Comparison of ENCODE assay signal across 11 mouse cellular contexts in the genomic region with DNA sequence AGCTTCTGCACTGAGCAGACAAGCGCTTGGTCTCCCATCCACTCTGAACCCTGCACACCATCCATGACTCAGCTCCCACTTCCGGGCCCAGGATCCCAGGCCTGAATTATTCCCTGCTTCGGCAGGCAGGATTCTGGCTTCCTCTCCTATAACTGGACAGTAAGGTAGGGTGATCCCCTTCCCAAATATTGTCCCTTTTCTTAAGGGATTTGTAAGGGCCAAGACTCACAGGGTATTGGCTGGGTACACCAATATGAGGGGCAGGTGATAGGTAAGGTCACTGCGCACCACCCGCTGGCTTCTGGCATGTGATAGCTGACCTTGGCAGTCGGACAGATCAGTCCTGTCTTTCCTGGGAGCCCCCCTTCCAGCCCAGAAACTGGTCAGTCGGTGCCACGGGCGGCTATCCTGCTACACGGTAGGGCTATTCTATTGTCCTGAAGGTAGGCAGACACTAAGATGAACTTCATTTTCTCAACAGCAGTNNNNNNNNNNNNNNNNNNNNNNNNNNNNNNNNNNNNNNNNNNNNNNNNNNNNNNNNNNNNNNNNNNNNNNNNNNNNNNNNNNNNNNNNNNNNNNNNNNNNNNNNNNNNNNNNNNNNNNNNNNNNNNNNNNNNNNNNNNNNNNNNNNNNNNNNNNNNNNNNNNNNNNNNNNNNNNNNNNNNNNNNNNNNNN. TPM values are rescaled to one million over a fixed set of nuclear protein-coding genes. Genes with fewer than 3 reads are reported as not detected.
DNase-seq lines count a peak whose midpoint lies in the region; ATAC-seq and TF ChIP-seq lines count a peak whose summit lies in the region.
"Had no signal": no experiment of that assay in that cellular context is flagged by ENCODE, and none has a peak within 500 bp of the region (broad histone marks: within the 10 kb centered on the region; RNA-seq: fewer than 3 reads in every experiment).

No protein-coding gene starts in this region.

- H3K4me1 ChIP-seq in heart, adult 2 months (ENCODE audit: control insufficient read depth, insufficient read depth, low read length): peaks cover 38% of the 10 kb centered on the region
- peaks cover 66% of the 10 kb centered on the region for H3K4me1 ChIP-seq in heart, embryonic 12.5 days (replicated peaks)
- H3K4me1 ChIP-seq in liver, embryonic 14.5 days (replicated peaks; ENCODE audit: control insufficient read depth in 2 of 2, insufficient read depth in 2 of 2, low read length in 1 of 2): peaks cover 75 to 78% of the 10 kb centered on the region in 2 experiments

- TF ChIP-seq EP300 in heart, adult 2 months (IDR thresholded peaks at IDR 0.05; ENCODE audit: insufficient read depth, low read depth, low read length): no peak
- TF ChIP-seq EP300 in liver, embryonic 14.5 days (IDR thresholded peaks at IDR 0.05; ENCODE audit: low read depth): no peak

- peaks cover 26% of the 10 kb centered on the region for H3K36me3 ChIP-seq in heart, adult 2 months (ENCODE audit: control insufficient read depth, insufficient read depth, low read length)
- H3K36me3 ChIP-seq in heart, embryonic 12.5 days: 0 out of 2 replicates have a peak, but pooled peaks cover 4% of the 10 kb centered on the region
- peaks cover 35% of the 10 kb centered on the region for H3K36me3 ChIP-seq in liver, embryonic 14.5 days (replicated peaks; ENCODE audit: control insufficient read depth, insufficient read depth, low read depth)

- peak overlapping the region; percentile 19 for H3K4me2 ChIP-seq in heart, embryonic 12.5 days
- peak overlapping the region; percentile 99 for H3K4me2 ChIP-seq in liver, embryonic 14.5 days (ENCODE audit: low read depth)

- H3K9ac ChIP-seq in heart, adult 2 months (ENCODE audit: low read depth, low read length): peak overlapping the region; percentile 58
- H3K9ac ChIP-seq in heart, embryonic 12.5 days: peak overlapping the region; percentile 65; the same call in 1 of the 2 replicates
- H3K9ac ChIP-seq in liver, embryonic 14.5 days (replicated peaks): peak overlapping the region; percentile 55

- peak in 1 of 2 experiments; percentile 55 for DNase-seq in heart, adult 2 months
- DNase-seq in heart, adult 9 months (ENCODE audit: low spot score in 2 of 2): no peak
- DNase-seq in NIH3T3 (ENCODE audit: low read depth): peak; percentile 74
- no peak for DNase-seq in liver, embryonic 14.5 days (ENCODE audit: low read depth in 3 of 3, low spot score in 3 of 3)
- DNase-seq in layer of hippocampus, adult 9-10 months (ENCODE audit: low spot score): no peak
- no peak for DNase-seq in urinary bladder, postnatal 14 days (ENCODE audit: low spot score)
- DNase-seq in left cerebral cortex, postnatal 14 days (ENCODE audit: low spot score in 2 of 2): no peak
- DNase-seq: cerebellum, adult 9-10 months had no signal

- ATAC-seq in heart, embryonic 12.5 days (ENCODE audit: insufficient number of reproducible peaks, low FRiP score): no peak
- ATAC-seq in liver, embryonic 14.5 days (ENCODE audit: insufficient read depth): no peak
- ATAC-seq: forebrain, embryonic 16.5 days had no signal

- peak overlapping the region; percentile 98 for H3K27ac ChIP-seq in heart, adult 2 months
- peak overlapping the region; percentile 100 for H3K27ac ChIP-seq in heart, embryonic 12.5 days (ENCODE audit: poor library complexity, severe bottlenecking)
- peak overlapping the region; percentile 94 for H3K27ac ChIP-seq in liver, embryonic 14.5 days

- H3K79me2 ChIP-seq in heart, adult 2 months (replicated peaks; ENCODE audit: control insufficient read depth, insufficient read depth, low read length): peaks cover 6% of the 10 kb centered on the region; the same call in 1 of the 2 replicates

- intact Hi-C loops in heart, adult 2 months (cut with DNase I): no loop called here
- intact Hi-C loops in left cerebral cortex, postnatal 14 days (cut with DNase I): no loop called here

- TF ChIP-seq CTCF in heart, adult 2 months (IDR thresholded peaks at IDR 0.05): no peak
- TF ChIP-seq CTCF in liver, embryonic 14.5 days (IDR thresholded peaks at IDR 0.05; ENCODE audit: low read depth): no peak

- 0 out of 2 replicates have a peak overlapping the region, but pooled peaks have one; percentile 11 for H3K4me3 ChIP-seq in heart, adult 2 months
- no peak overlapping the region for H3K4me3 ChIP-seq in heart, embryonic 12.5 days
- H3K4me3 ChIP-seq in liver, embryonic 14.5 days (ENCODE audit: insufficient read depth in 1 of 2, low read depth in 2 of 2, low read length in 2 of 2): 0 out of 4 replicates have a peak overlapping the region, but pooled peaks of 1 of the 2 experiments have one; percentile 33
- H3K4me3 ChIP-seq: layer of hippocampus, adult 2 months had no signal

- no peaks in the 10 kb centered on the region for H3K27me3 ChIP-seq in heart, adult 2 months (ENCODE audit: control insufficient read depth, insufficient read depth, low read length)
- no peaks in the 10 kb centered on the region for H3K27me3 ChIP-seq in heart, embryonic 12.5 days (replicated peaks)
- no peaks in the 10 kb centered on the region for H3K27me3 ChIP-seq in liver, embryonic 14.5 days (ENCODE audit: control insufficient read depth, insufficient read depth, low read length)

- no peak for TF ChIP-seq POLR2A in heart, adult 2 months (IDR thresholded peaks at IDR 0.05; ENCODE audit: insufficient read depth, low read depth, low read length)

- 31% methylated on average over 10 of the region's 10 CpGs for WGBS in heart, adult 2 months
- WGBS in heart, embryonic 12.5 days: 67% methylated on average over 10 of the region's 10 CpGs
- WGBS in liver, embryonic 14.5 days (ENCODE audit: insufficient replicate concordance): 75% methylated on average over 10 of the region's 10 CpGs

- no peaks in the 10 kb centered on the region for H3K9me3 ChIP-seq in heart, embryonic 12.5 days (replicated peaks)
- H3K9me3 ChIP-seq in liver, embryonic 14.5 days (ENCODE audit: control insufficient read depth, low read length): no peaks in the 10 kb centered on the region

RNA-seq across cellular contexts. Expression of gene Lmna, which starts 13.9 kb away (rescaled TPM):
- 100 to 1,000 TPM; 117 to 138 TPM for total RNA-seq in heart, adult 2 months (2021)
- polyA plus RNA-seq in heart, adult 2 months (2012; rRNA removed): 67.3 and 85.2 TPM in 2 replicates
- 108 and 113 TPM in 2 replicates for polyA plus RNA-seq in heart, embryonic 12.5 days (2016; fragmentation: Nextera tagmentation; extraction: Ambion mirVana)
- 45.2 and 58.7 TPM in 2 replicates for polyA plus RNA-seq in liver, embryonic 14.5 days (2012; rRNA removed)
- polyA plus RNA-seq in liver, embryonic 14.5 days (2014; fragmentation: Nextera tagmentation; extraction: Ambion mirVana): 115 and 132 TPM in 2 replicates
- total RNA-seq in left cerebral cortex, postnatal 14 days (2021): 10 to 100 TPM; 50.0 to 54.2 TPM

RNA-seq across cellular contexts. Expression of gene Sema4a, which starts 34.9 kb away (rescaled TPM):
- total RNA-seq in heart, adult 2 months (2021): 1 to 10 TPM; 3.2 to 3.3 TPM
- 8.5 and 9.5 TPM in 2 replicates for polyA plus RNA-seq in heart, adult 2 months (2012; rRNA removed)
- 0.92 and 1.3 TPM in 2 replicates for polyA plus RNA-seq in heart, embryonic 12.5 days (2016; fragmentation: Nextera tagmentation; extraction: Ambion mirVana)
- polyA plus RNA-seq in liver, embryonic 14.5 days (2012; rRNA removed): 12.7 and 17.8 TPM in 2 replicates
- polyA plus RNA-seq in liver, embryonic 14.5 days (2014; fragmentation: Nextera tagmentation; extraction: Ambion mirVana): 9.1 and 10.5 TPM in 2 replicates
- total RNA-seq in left cerebral cortex, postnatal 14 days (2021): 10 to 100 TPM; 51.3 to 57.7 TPM

RNA-seq across cellular contexts. Expression of gene Mex3a, which starts 36.3 kb away (rescaled TPM):
- total RNA-seq in heart, adult 2 months (2021): under 1 TPM; 0.42 to 0.45 TPM
- 0.27 and 0.59 TPM in 2 replicates for polyA plus RNA-seq in heart, adult 2 months (2012; rRNA removed)
- polyA plus RNA-seq in heart, embryonic 12.5 days (2016; fragmentation: Nextera tagmentation; extraction: Ambion mirVana): 11.8 and 13.9 TPM in 2 replicates
- 1.1 and 1.3 TPM in 2 replicates for polyA plus RNA-seq in liver, embryonic 14.5 days (2012; rRNA removed)
- polyA plus RNA-seq in liver, embryonic 14.5 days (2014; fragmentation: Nextera tagmentation; extraction: Ambion mirVana): 0.74 and 0.82 TPM in 2 replicates
- 1 to 10 TPM; 3.3 to 4.2 TPM for total RNA-seq in left cerebral cortex, postnatal 14 days (2021)

RNA-seq across cellular contexts. Expression of gene Rab25, which starts 52.2 kb away (rescaled TPM):
- not detected for total RNA-seq in heart, adult 2 months (2021)
- 2.2 TPM in 1 of 2 replicates, not detected in the other for polyA plus RNA-seq in heart, adult 2 months (2012; rRNA removed)
- polyA plus RNA-seq in heart, embryonic 12.5 days (2016; fragmentation: Nextera tagmentation; extraction: Ambion mirVana): 0.55 TPM in 1 of 2 replicates, not detected in the other
- 0.39 and 0.52 TPM in 2 replicates for polyA plus RNA-seq in liver, embryonic 14.5 days (2012; rRNA removed)
- 0.25 TPM in 1 of 2 replicates, not detected in the other for polyA plus RNA-seq in liver, embryonic 14.5 days (2014; fragmentation: Nextera tagmentation; extraction: Ambion mirVana)
- not detected for total RNA-seq in left cerebral cortex, postnatal 14 days (2021)
- total RNA-seq: layer of hippocampus, adult 2 months had no signal
- polyA plus RNA-seq: forebrain, embryonic 16.5 days had no signal

RNA-seq across cellular contexts. Expression of gene Lamtor2, which starts 57.0 kb away (rescaled TPM):
- 100 to 1,000 TPM in 1 of 2 experiments, 10 to 100 TPM in 1; 94.3 to 104 TPM for total RNA-seq in heart, adult 2 months (2021)
- polyA plus RNA-seq in heart, adult 2 months (2012; rRNA removed): 118 TPM in 2 replicates
- polyA plus RNA-seq in heart, embryonic 12.5 days (2016; fragmentation: Nextera tagmentation; extraction: Ambion mirVana): 108 and 114 TPM in 2 replicates
- polyA plus RNA-seq in liver, embryonic 14.5 days (2012; rRNA removed): 63.1 and 73.1 TPM in 2 replicates
- 60.5 and 62.0 TPM in 2 replicates for polyA plus RNA-seq in liver, embryonic 14.5 days (2014; fragmentation: Nextera tagmentation; extraction: Ambion mirVana)
- total RNA-seq in left cerebral cortex, postnatal 14 days (2021): 100 to 1,000 TPM; 108 to 109 TPM
